Mouse (Mus musculus) right cerebral cortex, postnatal 25 days (tissue): Measurements from ENCODE around the gene Mas1.
"Not testable (repeated sequence)": the region's sequence is repeated elsewhere in the genome, so short reads cannot be mapped to it uniquely, and the experiment has no call there.

Experiments
- DNase-seq: peaks from one replicate; pipeline ENCODE4 v3.0.0; 2022

Mas1 gene

GRCm38 (mm10) chr17:12868043-12868442 is at the start of gene Mas1:
Mas1 (minus strand) TSS chr17:12868143.
- no peak for DNase-seq

GRCm38 (mm10) chr17:12916588-12917380 is 48.8 kb upstream of the Mas1 start:
- DNase-seq = no peak

- peak; percentile 99 for DNase-seq
These were observed 48.1 kb upstream of the Mas1 start, which contains the start of gene Mrpl18 for GRCm38 (mm10) chr17:12915881-12916583. Mrpl18 (minus strand) TSS chr17:12916345.

- DNase-seq = no peak
These were observed 47.5 kb upstream of the Mas1 start, which contains the start of gene Tcp1 for GRCm38 (mm10) chr17:12915488-12915880. Tcp1 (plus strand) TSS chr17:12915701.

- no peak for DNase-seq
These were observed 42.4 kb upstream of the Mas1 start for GRCm38 (mm10) chr17:12910391-12910790.

GRCm38 (mm10) chr17:12909361-12910280 is 41.7 kb upstream of the Mas1 start, which contains the start of gene Pnldc1:
Pnldc1 (minus strand) TSS chr17:12910230.
- DNase-seq = no peak

GRCm38 (mm10) chr17:12906436-12906835 is 38.5 kb upstream of the Mas1 start:
- no peak for DNase-seq

GRCm38 (mm10) chr17:12905810-12906209 is 37.9 kb upstream of the Mas1 start:
- DNase-seq = no peak

GRCm38 (mm10) chr17:12904349-12904748 is 36.4 kb upstream of the Mas1 start:
- DNase-seq = no peak

GRCm38 (mm10) chr17:12903372-12904333 is 35.7 kb upstream of the Mas1 start:
- DNase-seq = no peak

- DNase-seq = no peak
These were observed 34.3 kb upstream of the Mas1 start for GRCm38 (mm10) chr17:12902291-12902690.

GRCm38 (mm10) chr17:12898607-12899006 is 30.7 kb upstream of the Mas1 start:
- DNase-seq = not testable (repeated sequence)

- no peak for DNase-seq
These were observed 29.7 kb upstream of the Mas1 start for GRCm38 (mm10) chr17:12897674-12898073.

GRCm38 (mm10) chr17:12892033-12892432 is 24.1 kb upstream of the Mas1 start:
- DNase-seq = no peak

GRCm38 (mm10) chr17:12891054-12891453 is 23.1 kb upstream of the Mas1 start:
- DNase-seq = no peak

GRCm38 (mm10) chr17:12887021-12887775 is 19.3 kb upstream of the Mas1 start:
- DNase-seq = no peak

GRCm38 (mm10) chr17:12886620-12887019 is 18.7 kb upstream of the Mas1 start:
- DNase-seq = no peak

GRCm38 (mm10) chr17:12881216-12881615 is 13.3 kb upstream of the Mas1 start:
- no peak for DNase-seq

- DNase-seq = peak; percentile 78
These were observed 12.2 kb upstream of the Mas1 start for GRCm38 (mm10) chr17:12880178-12880577.

GRCm38 (mm10) chr17:12875734-12876133 is 7.8 kb upstream of the Mas1 start, which contains the start of gene Mrgprh:
Mrgprh (plus strand) TSS chr17:12876034.
- DNase-seq = no peak
